Mouse (Mus musculus) forebrain, postnatal 0 days (tissue): ENCODE measurements around the gene Rexo4. TPM values are rescaled to one million over a fixed set of nuclear protein-coding genes. Genes with fewer than 3 reads are reported as not detected.

Source experiments
- ATAC-seq: fragments of 200-750 bp; cut with Nextera tagmentation; 2 replicates; pipeline ENCODE4 v1.8.0; 2017; ENCODE audit warnings: mild to moderate bottlenecking, moderate library complexity
- DNase-seq: peaks from one replicate; pipeline ENCODE4 v3.0.0-alpha.2; 2015
- H3K27ac ChIP-seq: fragments of 300-500 bp; sonication (generic); 2 replicates; pipeline ENCODE4 v1.5.1; 2014; ENCODE audit warnings: low read depth, mild to moderate bottlenecking, antibody characterized with exemption, low read length, moderate library complexity, mixed read lengths
- H3K27me3 ChIP-seq: fragments of 300-500 bp; sonication (generic); 2 replicates; pipeline ENCODE4 v1.6.1; 2014; ENCODE audit warnings: mild to moderate bottlenecking, low read length, mixed read lengths; ENCODE audit not compliant: insufficient read depth
- H3K36me3 ChIP-seq: fragments of 300-500 bp; sonication (generic); 2 replicates; pipeline ENCODE4 v1.6.1; 2014; ENCODE audit warnings: mild to moderate bottlenecking, moderate library complexity; ENCODE audit not compliant: insufficient read depth
- H3K4me1 ChIP-seq: fragments of 300-500 bp; sonication (generic); 2 replicates; pipeline ENCODE4 v1.6.1; 2014; ENCODE audit warnings: antibody characterized with exemption; ENCODE audit not compliant: insufficient read depth
- H3K4me2 ChIP-seq: fragments of 300-500 bp; sonication (generic); 2 replicates; pipeline ENCODE4 v1.6.1; 2014; ENCODE audit warnings: low read depth, mild to moderate bottlenecking, moderate library complexity
- H3K4me3 ChIP-seq: fragments of 300-500 bp; sonication (generic); 2 replicates; pipeline ENCODE4 v1.5.1; 2014; ENCODE audit warnings: low read depth, low read length, mixed read lengths
- H3K9ac ChIP-seq: fragments of 300-500 bp; sonication (generic); 2 replicates; pipeline ENCODE4 v1.6.1; 2014; ENCODE audit warnings: mild to moderate bottlenecking
- H3K9me3 ChIP-seq: fragments of 300-500 bp; sonication (generic); 2 replicates; pipeline ENCODE4 v1.6.1; 2016; ENCODE audit warnings: low read length
- CTCF ChIP-seq: sonication (generic); IDR thresholded peaks from 2 replicates; pipeline ENCODE4 v1.5.1; 2016; ENCODE audit warnings: antibody characterized with exemption, control low read depth, low read depth
- WGBS: fragments of 180-500 bp; shearing (Covaris S2); extraction: QIAGEN DNeasy Blood & Tissue Kit; methylation state at CpG from one replicate; pipeline ENCODE4 v1.1.7; 2014; 5-methylcytosine and 5-hydroxymethylcytosine counted together
- polyA plus RNA-seq: library from polyadenylated mRNA; unstranded; fragments of >200 nt; fragmentation: Nextera tagmentation; extraction: Ambion mirVana; gene quantifications from 2 replicates; pipeline ENCODE4 v1.2.1, GENCODE M21; 2015
- total RNA-seq: library from RNA; depleted of rRNA; stranded (reverse); fragments of >200 nt; gene quantifications from 2 replicates; pipeline ENCODE4 v1.2.3, GENCODE M21; 2014; rRNA removed

The Rexo4 gene
- total and polyA plus RNA-seq, 2 experiments from 2014 or later = 25.5 to 42.2 TPM

DNA sequence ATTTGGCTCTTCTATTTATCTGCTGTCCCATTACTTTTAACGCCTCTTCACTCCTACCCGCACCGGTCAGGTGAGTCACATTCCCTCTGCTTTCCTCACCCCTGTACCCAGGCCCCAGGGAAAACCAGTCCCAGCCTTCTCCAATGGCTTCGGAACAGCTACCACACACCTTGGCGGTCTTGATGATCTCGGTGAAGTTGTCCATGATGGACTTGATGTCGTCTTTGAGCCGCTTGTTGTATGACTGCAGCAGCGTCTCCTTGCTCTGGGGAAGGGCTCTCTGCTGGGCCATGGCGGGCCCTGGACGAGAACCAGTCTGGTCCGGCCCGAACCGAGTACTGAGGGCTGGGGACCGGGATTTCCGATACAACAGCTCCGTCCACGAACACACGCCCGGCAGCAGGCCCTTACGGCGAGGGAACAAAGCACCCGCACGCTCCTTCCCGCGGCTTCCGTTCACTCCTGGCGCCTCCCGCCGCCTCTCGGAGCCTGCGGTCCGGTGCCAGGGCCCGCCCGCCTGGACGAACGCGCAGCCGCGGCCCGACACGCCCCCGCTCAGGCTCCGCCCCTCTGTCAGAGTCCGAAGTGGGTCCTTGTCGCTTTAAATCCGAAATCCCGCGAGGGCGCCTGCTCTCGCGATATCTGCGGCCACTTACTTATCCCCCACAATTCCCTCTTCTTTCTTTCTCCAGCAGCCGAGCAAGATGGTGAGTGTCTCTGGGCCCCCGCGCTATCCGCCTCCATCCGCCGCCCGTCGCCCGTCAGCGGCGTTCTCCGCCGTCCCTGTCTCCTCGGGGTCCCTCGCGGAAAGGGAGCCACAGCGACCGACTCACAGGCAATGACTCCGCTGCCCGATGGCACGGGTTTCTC lies 53.8 kb downstream of the Rexo4 start, which contains the start of the genes Med22 and Rpl7a:
Gene Med22, minus strand, starts transcription at position 554 of the 870 bp plus-strand sequence.
Gene Rpl7a, plus strand, starts transcription at position 641 of the 870 bp plus-strand sequence.
- ATAC-seq (peak; percentile 93), DNase-seq (peak; percentile 99)
- peaks cover 22% of the 10 kb centered on the region for H3K4me1 ChIP-seq
- H3K9me3 ChIP-seq = no peaks in the 10 kb centered on the region
- no peak for TF ChIP-seq CTCF
- no peaks in the 10 kb centered on the region for H3K27me3 ChIP-seq
- H3K4me3 ChIP-seq = peak within 1 kb of the TSS; percentile 71
- peaks cover 56% of the 10 kb centered on the region for H3K36me3 ChIP-seq
- peak within 1 kb of the TSS; percentile 94 for H3K9ac ChIP-seq
- H3K27ac ChIP-seq = peak within 1 kb of the TSS; percentile 97
- WGBS = 2% methylated on average over 61 of the region's 74 CpGs
- H3K4me2 ChIP-seq = peak within 1 kb of the TSS; percentile 99

DNA sequence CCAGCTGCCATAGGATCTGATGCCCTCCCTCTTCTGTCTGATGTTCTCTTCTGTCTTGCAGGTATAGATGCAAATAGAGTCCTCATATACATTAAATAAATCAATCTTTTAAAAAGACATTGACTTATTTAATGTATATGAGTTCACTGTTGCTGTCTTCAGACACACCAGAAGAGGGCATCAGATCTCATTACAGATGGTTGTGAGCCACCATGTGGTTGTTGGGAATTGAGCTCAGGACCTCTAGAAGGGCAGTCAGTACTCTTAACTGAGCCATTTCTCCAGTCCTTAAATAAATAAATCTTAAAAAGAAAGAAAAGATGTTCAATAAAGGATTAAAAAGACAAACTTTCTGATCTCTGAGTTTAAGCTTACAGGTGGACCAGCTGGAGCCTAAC lies 54.8 kb downstream of the Rexo4 start:
- Histone ChIP-seq H3K27me3 (no peaks in the 10 kb centered on the region), H3K4me1 (peaks cover 19% of the 10 kb centered on the region), H3K4me2 (peak overlapping the region; percentile 76), H3K36me3 (peaks cover 59% of the 10 kb centered on the region), H3K4me3 (peak overlapping the region; percentile 71), H3K9ac (peak overlapping the region; percentile 94), H3K27ac (peak overlapping the region; percentile 97; the same call in 1 of the 2 replicates), H3K9me3 (no peaks in the 10 kb centered on the region)
- TF ChIP-seq CTCF = peak; percentile 52
- DNase-seq (no peak), ATAC-seq (no peak)

GRCm38 (mm10) chr2:26908710-26909386 lies 55.3 kb downstream of the Rexo4 start:
- TF ChIP-seq CTCF = no peak
- ATAC-seq (no peak), DNase-seq (no peak)
- WGBS = 86% methylated on average over 18 of the region's 18 CpGs
- peaks cover 20% of the 10 kb centered on the region for H3K4me1 ChIP-seq
- H3K4me3 ChIP-seq = peak overlapping the region; percentile 71
- peaks cover 57% of the 10 kb centered on the region for H3K36me3 ChIP-seq
- H3K27me3 ChIP-seq = no peaks in the 10 kb centered on the region
- H3K4me2 ChIP-seq = peak overlapping the region; percentile 76
- peak overlapping the region; percentile 25; the same call in 1 of the 2 replicates for H3K9ac ChIP-seq
- no peak overlapping the region for H3K27ac ChIP-seq
- no peaks in the 10 kb centered on the region for H3K9me3 ChIP-seq

DNA sequence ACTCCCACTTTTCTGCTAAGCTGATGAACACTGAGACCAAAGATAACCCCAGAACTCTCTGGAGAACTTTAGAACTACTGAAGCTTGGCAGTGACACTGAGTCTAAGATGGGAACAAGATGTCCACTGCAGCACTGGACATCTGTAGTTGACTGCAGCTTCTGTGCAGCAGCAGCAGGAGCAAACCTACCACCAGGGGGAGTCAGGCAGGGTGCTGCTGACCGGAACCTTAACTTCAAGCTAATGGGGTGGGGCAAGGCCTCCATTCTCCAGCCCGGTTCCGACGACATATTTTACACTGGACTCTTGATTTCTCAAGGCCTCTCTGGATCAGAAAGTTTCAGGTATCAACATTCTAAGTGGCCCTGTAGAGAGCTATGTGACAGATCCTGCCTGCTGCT lies 57.1 kb downstream of the Rexo4 start:
- Histone ChIP-seq H3K4me1 (peaks cover 24% of the 10 kb centered on the region), H3K9ac (no peak overlapping the region), H3K36me3 (peaks cover 40% of the 10 kb centered on the region), H3K4me3 (no peak overlapping the region), H3K27me3 (no peaks in the 10 kb centered on the region), H3K4me2 (no peak overlapping the region), H3K9me3 (no peaks in the 10 kb centered on the region), H3K27ac (no peak overlapping the region)
- ATAC-seq (no peak), DNase-seq (no peak)
- WGBS = 61% methylated on average over 4 of the region's 4 CpGs
- peak; percentile 78 for TF ChIP-seq CTCF

GRCm38 (mm10) chr2:26906431-26906830 lies 57.8 kb downstream of the Rexo4 start:
- no peak for ATAC-seq

GRCm38 (mm10) chr2:26905936-26906335 lies 58.2 kb downstream of the Rexo4 start:
- Histone ChIP-seq H3K27me3 (no peaks in the 10 kb centered on the region), H3K4me2 (no peak overlapping the region), H3K9me3 (no peaks in the 10 kb centered on the region), H3K4me3 (no peak overlapping the region), H3K4me1 (peaks cover 22% of the 10 kb centered on the region), H3K9ac (no peak overlapping the region), H3K27ac (no peak overlapping the region), H3K36me3 (peaks cover 38% of the 10 kb centered on the region)
- ATAC-seq = no peak
- 100% methylated on average over 2 of the region's 2 CpGs for WGBS
- DNase-seq = no peak
- TF ChIP-seq CTCF = no peak

More at GRCm38 (mm10) chr2:26906431-26906830, 57.8 kb downstream of the Rexo4 start:
- H3K27me3 ChIP-seq = no peaks in the 10 kb centered on the region
- no peak overlapping the region for H3K4me3 ChIP-seq
- H3K4me1 ChIP-seq = peaks cover 22% of the 10 kb centered on the region
- no peaks in the 10 kb centered on the region for H3K9me3 ChIP-seq
- DNase-seq = no peak
- peaks cover 38% of the 10 kb centered on the region for H3K36me3 ChIP-seq
- H3K27ac ChIP-seq = no peak overlapping the region
- H3K4me2 ChIP-seq = no peak overlapping the region
- TF ChIP-seq CTCF = no peak
- WGBS = 95% methylated on average over 3 of the region's 3 CpGs
- H3K9ac ChIP-seq = no peak overlapping the region

Other genes with a start within 250 kb of the Rexo4 start
- gene Abo, start 99.4 kb downstream of the Rexo4 start, total RNA-seq = not detected in 2 replicates
- not detected in 2 replicates for gene Abo, start 99.4 kb downstream of the Rexo4 start, polyA plus RNA-seq
- gene Surf6, start 61.5 kb downstream of the Rexo4 start, total RNA-seq = 25.9 and 33.6 TPM in 2 replicates
- gene Surf6, start 61.5 kb downstream of the Rexo4 start, polyA plus RNA-seq = 18.9 and 22.2 TPM in 2 replicates
- 110 and 116 TPM in 2 replicates for gene Med22, start 53.7 kb downstream of the Rexo4 start, total RNA-seq
- 163 and 180 TPM in 2 replicates for gene Med22, start 53.7 kb downstream of the Rexo4 start, polyA plus RNA-seq
- 1,164 and 1,963 TPM in 2 replicates for gene Rpl7a, start 53.6 kb downstream of the Rexo4 start, total RNA-seq
- 522 and 611 TPM in 2 replicates for gene Rpl7a, start 53.6 kb downstream of the Rexo4 start, polyA plus RNA-seq
- 31.0 and 36.9 TPM in 2 replicates for gene Surf2, start 48.0 kb downstream of the Rexo4 start, total RNA-seq
- 52.1 and 55.1 TPM in 2 replicates for gene Surf2, start 48.0 kb downstream of the Rexo4 start, polyA plus RNA-seq
- 72.3 and 80.8 TPM in 2 replicates for gene Surf1, start 47.9 kb downstream of the Rexo4 start, total RNA-seq
- 106 and 112 TPM in 2 replicates for gene Surf1, start 47.9 kb downstream of the Rexo4 start, polyA plus RNA-seq
- 96.5 and 105 TPM in 2 replicates for gene Surf4, start 30.5 kb downstream of the Rexo4 start, total RNA-seq
- 98.6 and 103 TPM in 2 replicates for gene Surf4, start 30.5 kb downstream of the Rexo4 start, polyA plus RNA-seq
- not detected in 2 replicates for gene Stkld1, start 30.3 kb downstream of the Rexo4 start, total RNA-seq
- 0.09 and 0.33 TPM in 2 replicates for gene Stkld1, start 30.3 kb downstream of the Rexo4 start, polyA plus RNA-seq
- not detected in 2 replicates for gene Adamts13, start 9.0 kb upstream of the Rexo4 start, total RNA-seq
- 0.79 and 0.93 TPM in 2 replicates for gene Adamts13, start 9.0 kb upstream of the Rexo4 start, polyA plus RNA-seq
- 42.7 and 48.5 TPM in 2 replicates for gene Cacfd1, start 45.5 kb upstream of the Rexo4 start, total RNA-seq
- 69.6 and 96.3 TPM in 2 replicates for gene Cacfd1, start 45.5 kb upstream of the Rexo4 start, polyA plus RNA-seq
- gene Slc2a6, start 63.6 kb upstream of the Rexo4 start, total RNA-seq = 16.2 and 16.4 TPM in 2 replicates
- gene Slc2a6, start 63.6 kb upstream of the Rexo4 start, polyA plus RNA-seq = 9.6 and 10.5 TPM in 2 replicates
- not detected in 2 replicates for gene Mymk, start 107.8 kb upstream of the Rexo4 start, total RNA-seq
- gene Mymk, start 107.8 kb upstream of the Rexo4 start, polyA plus RNA-seq = 0.12 and 0.15 TPM in 2 replicates
- gene Adamtsl2, start 115.0 kb upstream of the Rexo4 start, total RNA-seq = 24.5 and 32.9 TPM in 2 replicates
- 12.7 and 14.8 TPM in 2 replicates for gene Adamtsl2, start 115.0 kb upstream of the Rexo4 start, polyA plus RNA-seq
- gene Fam163b, start 178.1 kb upstream of the Rexo4 start, total RNA-seq = 7.5 and 7.8 TPM in 2 replicates
- gene Fam163b, start 178.1 kb upstream of the Rexo4 start, polyA plus RNA-seq = 23.9 and 26.2 TPM in 2 replicates
- gene Dbh, start 200.8 kb upstream of the Rexo4 start, total RNA-seq = 0.05 and 0.15 TPM in 2 replicates
- 0.09 and 0.15 TPM in 2 replicates for gene Dbh, start 200.8 kb upstream of the Rexo4 start, polyA plus RNA-seq